Mouse (Mus musculus) liver, adult 2 months (tissue): Measurements from ENCODE around the gene Olfr389.

ENCODE experiments used
- CTCF ChIP-seq: fragments of 200-500 bp; IDR thresholded peaks from 2 replicates; pipeline ENCODE4 v1.5.1; 2011; ENCODE audit warnings: low read depth, low read length, control low read depth
- POLR2A ChIP-seq: fragments of 200-500 bp; IDR thresholded peaks from 2 replicates; pipeline ENCODE4 v1.6.1; 2011; ENCODE audit warnings: low read length, control low read depth; ENCODE audit not compliant: insufficient read depth; ENCODE audit errors: extremely low read depth

DNA sequence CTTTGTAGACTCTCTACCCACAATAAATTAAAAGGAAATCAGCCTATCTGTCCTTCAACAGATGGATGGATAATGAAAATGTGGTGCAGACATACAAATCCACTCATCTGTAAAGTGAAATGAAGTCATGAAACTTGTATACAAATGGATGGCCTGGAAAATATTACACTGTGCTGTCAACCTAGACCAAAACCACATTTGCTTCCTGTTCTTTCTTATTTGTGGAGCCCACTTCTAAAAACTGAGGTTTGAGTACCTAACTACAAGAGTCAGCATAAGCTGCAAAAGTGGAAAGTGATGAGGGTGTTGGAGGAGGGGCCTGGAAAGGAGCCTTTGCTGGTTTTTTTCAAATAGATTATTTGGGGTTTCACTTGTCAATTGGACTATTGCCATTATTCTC, 21.4 kb downstream of the Olfr389 start:
- TF ChIP-seq CTCF (no peak), POLR2A (no peak)
